Mouse (Mus musculus): ENCODE data around the gene Cdr2l. TPM values are rescaled to one million over a fixed set of nuclear protein-coding genes. Genes with fewer than 3 reads are reported as not detected.

The Cdr2l gene
- 10 to 100 TPM; 25.3 to 25.7 TPM for total RNA-seq (2021)

DNA sequence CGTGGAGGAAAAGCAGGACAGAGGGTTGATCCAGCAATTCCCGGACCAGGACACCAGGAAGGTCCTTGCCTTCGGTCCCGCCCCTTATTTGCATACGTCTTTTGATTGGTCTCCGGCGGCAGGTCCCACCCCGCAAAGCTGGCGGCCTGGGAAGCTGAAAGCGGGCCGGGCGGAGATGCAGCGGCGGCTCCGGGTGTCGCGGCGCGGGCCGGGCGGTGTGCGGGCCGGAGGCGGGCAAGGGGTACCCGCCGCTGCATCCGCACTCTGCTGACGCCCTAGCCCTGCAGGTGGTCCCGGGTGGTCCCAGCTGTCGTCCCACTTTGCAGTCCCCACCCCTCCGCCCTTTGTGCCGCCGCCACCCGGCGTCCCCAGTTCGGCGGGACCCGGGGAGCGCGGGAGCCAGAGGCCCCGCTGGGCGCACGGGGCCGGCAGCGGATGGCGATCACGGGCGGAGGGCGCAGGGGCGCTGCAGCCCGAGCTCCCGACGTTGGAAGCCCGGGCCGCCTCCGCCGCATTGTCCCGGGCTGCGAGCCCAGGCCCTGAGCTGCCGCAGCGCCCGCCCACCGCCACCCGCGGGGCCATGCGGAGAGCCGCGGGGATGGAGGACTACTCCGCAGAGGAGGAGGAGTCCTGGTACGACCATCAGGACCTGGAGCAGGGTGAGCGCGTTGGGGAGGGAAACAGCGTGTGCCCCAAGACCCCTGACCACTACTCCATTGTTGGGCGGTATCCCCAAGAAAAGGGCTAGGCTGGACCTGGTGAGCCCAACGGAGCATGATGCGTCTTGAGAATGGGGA lies at the start of gene Cdr2l:
TSS of gene Cdr2l (plus strand) at position 174 of the 797 bp plus-strand sequence.
- peak; percentile 86 to 87 for DNase-seq

- no peak for DNase-seq
Observed at GRCm38 (mm10) chr11:115334531-115334930, 47.2 kb upstream of the Cdr2l start, which contains the start of gene Otop3. TSS of gene Otop3 (plus strand) at chr11:115334731.

DNA sequence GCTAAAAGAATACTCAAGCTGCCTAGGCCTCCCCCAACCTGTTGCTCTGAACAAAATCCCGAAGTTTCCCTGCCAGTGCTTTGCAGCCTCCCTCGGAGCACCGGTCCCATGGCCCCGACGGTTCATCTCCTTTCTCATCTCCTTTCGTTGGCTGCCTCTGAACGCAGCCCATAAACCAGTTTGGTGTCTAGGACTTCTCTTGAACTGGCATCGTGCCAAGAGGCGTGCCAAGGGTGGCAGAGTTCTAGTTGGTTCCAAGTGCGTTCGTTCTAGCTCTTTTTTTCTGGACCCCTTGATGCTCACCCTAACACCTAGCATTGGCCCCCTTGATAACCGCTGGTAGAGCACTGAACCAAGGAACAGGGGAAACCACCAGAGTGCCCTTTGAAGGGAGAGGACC lies 46.5 kb upstream of the Cdr2l start:
- DNase-seq = no peak

DNA sequence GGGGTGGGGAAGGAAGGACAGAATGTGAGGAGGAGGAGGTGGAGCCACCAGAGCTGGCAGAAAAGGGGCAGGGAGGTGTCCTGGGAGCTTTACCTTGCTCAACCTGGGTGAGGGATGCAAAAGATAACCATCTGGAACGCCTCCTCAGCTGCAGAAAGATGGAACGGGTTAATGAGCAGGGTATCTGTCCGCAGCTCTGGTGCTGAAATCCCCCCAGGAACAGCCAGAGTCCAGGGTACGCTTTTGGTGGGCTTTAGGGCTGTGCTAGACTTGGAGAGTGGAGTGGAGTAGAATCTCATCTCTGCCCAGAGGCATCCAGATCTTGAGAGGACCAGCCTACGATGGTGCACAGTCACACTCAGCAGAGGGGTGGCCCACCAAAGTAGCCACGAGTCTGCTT lies 45.6 kb upstream of the Cdr2l start:
- no peak for DNase-seq

- DNase-seq = no peak
Observed at GRCm38 (mm10) chr11:115337350-115337749, 44.4 kb upstream of the Cdr2l start.

DNA sequence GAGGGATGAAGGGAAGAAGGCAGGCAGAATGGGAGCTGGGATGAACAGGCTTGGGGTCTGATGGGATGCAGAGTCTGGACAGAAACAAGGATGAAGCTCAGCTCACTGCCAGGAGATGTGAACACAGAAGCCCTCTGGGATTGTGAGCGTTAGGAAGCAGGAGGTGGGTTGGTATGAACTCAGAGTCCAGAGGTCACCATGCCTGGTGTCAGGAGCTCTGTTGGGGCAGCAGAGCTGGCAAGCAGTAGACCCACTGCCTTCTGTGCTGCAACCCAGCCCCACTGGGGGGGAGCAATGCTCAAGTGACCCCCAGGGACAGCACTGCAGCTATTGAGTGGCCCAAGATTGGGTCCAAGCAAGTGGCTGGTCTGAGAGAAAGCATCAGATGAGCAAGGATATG lies 43.9 kb upstream of the Cdr2l start:
- DNase-seq = no peak

DNA sequence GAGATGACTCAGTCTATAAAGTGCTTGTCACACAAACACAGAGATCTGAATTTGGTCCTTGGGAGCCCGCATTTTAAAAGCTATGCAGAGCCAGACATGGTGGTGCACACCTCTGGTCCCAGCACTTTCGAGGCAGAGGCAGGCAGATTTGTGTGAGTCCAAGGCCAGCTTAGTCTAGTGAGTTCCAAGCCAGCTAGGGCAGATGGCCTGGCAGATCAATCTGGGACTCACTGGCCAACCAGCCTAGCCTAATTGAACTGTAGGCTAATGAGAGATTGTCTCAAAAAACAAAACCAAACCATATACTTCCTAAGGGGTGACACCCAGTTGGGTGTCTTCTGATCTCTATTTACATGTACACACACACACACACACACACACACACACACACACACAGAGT lies 40.5 kb upstream of the Cdr2l start:
- no peak for DNase-seq

GRCm38 (mm10) chr11:115341866-115342265 lies 39.9 kb upstream of the Cdr2l start:
- no peak for DNase-seq

GRCm38 (mm10) chr11:115344967-115345366 lies 36.7 kb upstream of the Cdr2l start:
- DNase-seq = no peak

DNA sequence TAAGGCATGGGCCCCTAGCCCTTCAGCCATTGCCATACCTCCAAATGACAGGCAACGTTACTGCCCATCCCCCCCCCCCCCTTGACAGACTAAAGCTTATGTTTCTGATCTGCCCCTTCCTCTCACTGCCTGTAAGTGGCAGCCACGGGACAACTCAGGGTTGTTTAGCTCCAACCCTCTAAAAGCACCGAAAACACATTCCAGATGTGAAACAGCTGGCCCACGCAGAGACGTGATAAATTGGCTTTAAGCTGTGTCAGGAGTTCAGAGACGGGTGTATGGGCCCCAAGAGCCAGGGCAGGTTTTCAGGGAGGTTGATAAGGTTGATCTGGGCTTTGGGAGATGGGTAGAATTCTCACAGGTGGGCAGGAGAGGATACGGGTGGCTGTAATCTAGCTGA lies 36.2 kb upstream of the Cdr2l start:
- no peak for DNase-seq

DNA sequence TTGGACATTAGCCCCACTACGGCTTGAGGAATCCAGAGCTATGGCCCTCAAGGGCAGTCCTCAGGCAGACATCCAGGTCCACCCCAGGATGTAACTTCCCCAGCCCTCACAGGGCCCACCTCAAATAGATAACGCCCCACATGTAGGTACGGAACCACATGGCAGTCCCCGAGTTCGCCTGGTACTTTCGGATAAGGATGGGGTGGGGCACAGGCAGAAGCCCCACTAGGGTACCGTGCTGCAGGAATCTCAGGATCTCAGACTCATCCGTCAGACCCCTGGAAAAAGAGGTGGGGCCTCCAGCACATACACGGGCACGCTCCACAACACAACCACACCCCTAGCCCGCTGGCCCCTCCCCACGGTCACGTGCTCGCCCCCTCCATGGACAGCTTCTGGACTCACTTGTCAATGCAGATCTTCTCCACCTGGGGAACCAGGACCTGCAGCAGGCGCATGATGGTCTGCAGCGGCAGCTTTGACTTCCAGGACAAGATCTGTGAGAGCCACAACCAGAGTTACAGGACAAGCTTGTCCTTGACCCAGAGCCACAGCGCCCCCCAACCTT lies 33.0 kb upstream of the Cdr2l start:
- DNase-seq = no peak

GRCm38 (mm10) chr11:115349976-115350375 lies 31.7 kb upstream of the Cdr2l start:
- no peak for DNase-seq

DNA sequence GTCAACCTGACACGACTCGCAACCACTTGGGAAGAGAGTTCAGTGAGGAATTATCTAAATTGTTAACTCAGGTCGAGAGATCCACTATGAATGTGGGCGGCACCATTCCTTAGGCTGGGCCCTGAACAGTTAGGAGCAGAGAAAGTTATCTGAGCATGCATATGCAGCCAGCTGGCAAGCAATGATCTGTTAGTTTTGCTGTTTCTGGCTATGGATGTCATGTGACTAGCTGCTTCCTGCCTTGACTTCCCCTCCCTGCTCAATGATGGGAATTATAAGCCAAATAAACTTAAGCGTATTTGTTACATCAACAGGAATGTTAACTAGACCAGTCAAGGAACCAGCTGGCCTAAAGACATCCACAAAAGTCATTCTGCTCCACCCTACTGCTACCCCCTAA lies 28.3 kb upstream of the Cdr2l start:
- no peak for DNase-seq

- peak; percentile 39 to 54 for DNase-seq
Observed at GRCm38 (mm10) chr11:115354183-115354582, 27.5 kb upstream of the Cdr2l start.

DNA sequence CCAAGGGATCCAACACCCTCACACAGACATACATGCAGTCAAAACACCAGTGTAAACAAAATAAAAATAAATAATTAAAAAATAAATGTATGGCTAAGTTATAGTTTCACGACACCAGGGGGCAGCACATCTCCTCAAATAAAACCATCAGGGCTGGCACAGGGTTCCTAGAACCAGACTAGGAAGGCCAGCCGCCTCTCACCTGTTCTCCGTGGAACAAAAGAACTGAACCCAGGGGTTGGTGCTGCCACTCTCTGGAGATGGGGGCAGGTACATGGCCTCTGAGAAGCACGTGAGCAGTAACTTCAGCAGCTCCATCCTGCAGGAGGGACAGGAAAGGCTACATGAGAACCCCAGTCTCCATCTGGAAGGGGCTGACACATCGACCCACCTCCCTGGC lies 23.2 kb upstream of the Cdr2l start:
- peak; percentile 53 to 69 for DNase-seq

DNA sequence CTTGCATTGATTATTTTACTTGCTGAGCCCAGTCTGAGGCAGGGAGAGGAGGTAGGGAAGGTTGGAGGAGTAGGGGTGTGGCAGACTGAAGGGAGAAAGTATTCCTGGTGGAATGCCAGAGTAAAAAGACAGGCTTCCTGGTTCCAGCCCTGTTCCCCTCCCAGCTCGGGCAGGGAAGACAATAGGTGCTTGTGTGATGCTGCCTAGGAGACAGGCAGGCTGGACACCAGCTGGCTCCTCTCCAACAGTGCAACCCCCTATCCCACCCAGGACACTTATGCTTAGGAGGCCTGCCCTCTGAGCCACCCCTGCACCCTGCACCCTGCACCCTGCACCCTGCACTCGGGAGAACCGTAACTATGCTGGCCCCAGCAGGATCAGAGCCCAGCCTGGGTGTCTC lies 22.4 kb upstream of the Cdr2l start:
- no peak for DNase-seq

GRCm38 (mm10) chr11:115359726-115360125 lies 22.0 kb upstream of the Cdr2l start:
- no peak for DNase-seq

GRCm38 (mm10) chr11:115364136-115364535 lies 17.6 kb upstream of the Cdr2l start:
- no peak for DNase-seq

GRCm38 (mm10) chr11:115366039-115366705 lies 15.5 kb upstream of the Cdr2l start:
- no peak for DNase-seq

GRCm38 (mm10) chr11:115366706-115367394 lies 14.9 kb upstream of the Cdr2l start:
- peak; percentile 59 to 64 for DNase-seq

DNA sequence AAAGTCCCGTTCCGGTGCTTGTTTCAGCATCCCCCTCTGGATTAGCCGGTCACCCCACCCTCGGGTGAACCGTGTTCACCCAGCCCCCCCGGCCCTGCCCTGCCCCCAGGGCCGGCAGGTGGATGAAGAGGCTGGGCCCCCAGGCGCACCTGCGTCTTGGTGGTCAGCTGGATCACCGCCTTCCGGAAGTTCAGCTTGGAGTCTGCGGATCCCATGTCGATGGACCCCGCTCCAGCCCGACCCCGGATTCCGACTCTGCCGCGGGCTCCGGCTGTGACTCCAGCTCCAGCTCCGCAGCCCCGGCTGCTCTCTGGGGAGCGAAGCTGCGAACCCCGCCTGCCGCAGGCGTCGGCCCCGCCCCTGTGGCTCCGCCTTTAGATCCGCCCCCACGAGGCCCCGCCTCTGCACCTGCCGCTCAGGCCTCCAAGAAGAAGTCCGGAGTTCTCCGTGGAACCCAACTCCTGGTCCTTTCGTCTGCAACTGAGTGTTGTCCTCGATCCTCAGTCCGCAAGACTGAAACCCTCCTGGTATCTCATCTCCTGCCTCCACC lies 14.2 kb upstream of the Cdr2l start, which contains the start of gene Hid1:
TSS of gene Hid1 (minus strand) at position 362 of the 550 bp plus-strand sequence.
- peak; percentile 90 to 91 for DNase-seq

DNA sequence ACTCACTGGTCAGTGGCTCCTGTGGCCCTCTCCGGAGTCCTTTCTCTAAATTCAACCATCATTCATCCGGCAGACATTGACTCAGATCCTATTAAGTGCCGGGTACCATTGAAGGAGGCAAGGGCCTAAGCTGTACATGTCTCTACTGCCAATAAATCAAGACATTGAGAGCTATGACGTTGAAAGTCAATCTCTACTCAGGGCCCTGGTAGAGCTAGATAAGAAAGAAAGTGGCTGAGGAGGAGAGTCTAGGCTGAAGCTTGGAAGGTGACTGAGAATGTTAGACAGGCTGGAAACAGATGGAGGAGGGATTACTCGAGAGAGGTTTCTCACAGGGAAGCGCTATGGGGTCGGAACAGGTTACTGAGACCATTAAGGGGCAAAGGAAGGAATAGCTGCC lies 11.3 kb upstream of the Cdr2l start:
- DNase-seq = no peak

GRCm38 (mm10) chr11:115371354-115371753 lies 10.4 kb upstream of the Cdr2l start:
- DNase-seq = no peak

Measured in layer of hippocampus, postnatal 36 days (tissue).